Mouse (Mus musculus): ENCODE measurements at regions not wholly inside any gene's neighbourhood (a gene's known extent, or its start where the extent isn't known, plus 50 kb on each side); places are given as distances from the start of the nearest gene placed in this dataset.

GRCm38 (mm10) chr8:44867666-44868065, 67.6 kb upstream of the Fat1 start:
- Histone ChIP-seq H3K4me3 (ENCODE audit: low read depth, low read length) (no peak overlapping the region), H3K27me3 (ENCODE audit: control insufficient read depth, insufficient read depth, low read length) (no peaks in the 10 kb centered on the region), H3K4me2 (ENCODE audit: low read depth, low read length) (no peak overlapping the region), H3K4me1 (ENCODE audit: control insufficient read depth, insufficient read depth) (no peaks in the 10 kb centered on the region), H3K27ac (ENCODE audit: low read depth) (no peak overlapping the region), H3K9me3 (replicated peaks; ENCODE audit: control insufficient read depth, low read length) (no peaks in the 10 kb centered on the region), H3K9ac (replicated peaks; ENCODE audit: low read depth, low read length) (no peak overlapping the region), H3K36me3 (replicated peaks; ENCODE audit: control insufficient read depth, insufficient read depth, low read length) (no peaks in the 10 kb centered on the region)
- TF ChIP-seq CTCF (IDR thresholded peaks at IDR 0.05; ENCODE audit: low read depth) (no peak), EP300 (IDR thresholded peaks at IDR 0.05; ENCODE audit: low read depth) (no peak)
- 73% methylated on average over 5 of the region's 5 CpGs for WGBS
- ATAC-seq (ENCODE audit: insufficient read depth, low read depth) (no peak), DNase-seq (ENCODE audit: low spot score) (no peak)

- Histone ChIP-seq H3K4me3 (ENCODE audit: low read depth, low read length) (no peak overlapping the region), H3K4me2 (ENCODE audit: low read depth, low read length) (no peak overlapping the region), H3K9ac (replicated peaks; ENCODE audit: low read depth, low read length) (no peak overlapping the region), H3K27me3 (ENCODE audit: control insufficient read depth, insufficient read depth, low read length) (no peaks in the 10 kb centered on the region), H3K4me1 (ENCODE audit: control insufficient read depth, insufficient read depth) (no peaks in the 10 kb centered on the region), H3K36me3 (replicated peaks; ENCODE audit: control insufficient read depth, insufficient read depth, low read length) (no peaks in the 10 kb centered on the region), H3K27ac (ENCODE audit: low read depth) (no peak overlapping the region), H3K9me3 (replicated peaks; ENCODE audit: control insufficient read depth, low read length) (no peaks in the 10 kb centered on the region)
- TF ChIP-seq CTCF (IDR thresholded peaks at IDR 0.05; ENCODE audit: low read depth) (no peak), EP300 (IDR thresholded peaks at IDR 0.05; ENCODE audit: low read depth) (no peak)
- 49% methylated on average over 5 of the region's 5 CpGs for WGBS
- ATAC-seq (ENCODE audit: insufficient read depth, low read depth) (no peak), DNase-seq (ENCODE audit: low spot score) (no peak)
Measured at GRCm38 (mm10) chr8:44877066-44877465, 58.2 kb upstream of the Fat1 start.

GRCm38 (mm10) chr8:44878208-44878607, 57.0 kb upstream of the Fat1 start:
- no peak overlapping the region for H3K27ac ChIP-seq (ENCODE audit: low read depth)
- TF ChIP-seq EP300 (IDR thresholded peaks at IDR 0.05; ENCODE audit: low read depth) (no peak), CTCF (IDR thresholded peaks at IDR 0.05; ENCODE audit: low read depth) (no peak)
- ATAC-seq (ENCODE audit: insufficient read depth, low read depth) (no peak), DNase-seq (ENCODE audit: low spot score) (no peak)
- no peaks in the 10 kb centered on the region for H3K36me3 ChIP-seq (replicated peaks; ENCODE audit: control insufficient read depth, insufficient read depth, low read length)
- H3K4me1 ChIP-seq (ENCODE audit: control insufficient read depth, insufficient read depth): no peaks in the 10 kb centered on the region
- 53% methylated on average over 3 of the region's 3 CpGs for WGBS
- H3K27me3 ChIP-seq (ENCODE audit: control insufficient read depth, insufficient read depth, low read length): no peaks in the 10 kb centered on the region
- no peaks in the 10 kb centered on the region for H3K9me3 ChIP-seq (replicated peaks; ENCODE audit: control insufficient read depth, low read length)
- no peak overlapping the region for H3K4me3 ChIP-seq (ENCODE audit: low read depth, low read length)
- H3K9ac ChIP-seq (replicated peaks; ENCODE audit: low read depth, low read length): no peak overlapping the region
- H3K4me2 ChIP-seq (ENCODE audit: low read depth, low read length): no peak overlapping the region

- TF ChIP-seq CTCF (IDR thresholded peaks at IDR 0.05; ENCODE audit: low read depth) (no peak), EP300 (IDR thresholded peaks at IDR 0.05; ENCODE audit: low read depth) (no peak)
- Histone ChIP-seq H3K36me3 (replicated peaks; ENCODE audit: control insufficient read depth, insufficient read depth, low read length) (no peaks in the 10 kb centered on the region), H3K27me3 (ENCODE audit: control insufficient read depth, insufficient read depth, low read length) (no peaks in the 10 kb centered on the region), H3K9ac (replicated peaks; ENCODE audit: low read depth, low read length) (no peak overlapping the region), H3K4me1 (ENCODE audit: control insufficient read depth, insufficient read depth) (no peaks in the 10 kb centered on the region), H3K4me3 (ENCODE audit: low read depth, low read length) (no peak overlapping the region), H3K27ac (ENCODE audit: low read depth) (no peak overlapping the region), H3K4me2 (ENCODE audit: low read depth, low read length) (no peak overlapping the region), H3K9me3 (replicated peaks; ENCODE audit: control insufficient read depth, low read length) (no peaks in the 10 kb centered on the region)
- ATAC-seq (ENCODE audit: insufficient read depth, low read depth) (no peak), DNase-seq (ENCODE audit: low spot score) (no peak)
- WGBS: 75% methylated on average over 4 of the region's 4 CpGs
Measured at GRCm38 (mm10) chr8:44879186-44879585, 56.1 kb upstream of the Fat1 start.

GRCm38 (mm10) chr8:44884399-44885006, 50.7 kb upstream of the Fat1 start:
- ATAC-seq (ENCODE audit: insufficient read depth, low read depth): no peak
- 75% methylated on average over 8 of the region's 8 CpGs for WGBS
- H3K36me3 ChIP-seq (replicated peaks; ENCODE audit: control insufficient read depth, insufficient read depth, low read length): no peaks in the 10 kb centered on the region

More at GRCm38 (mm10) chr8:44884399-44885006, 50.7 kb upstream of the Fat1 start:
- Histone ChIP-seq H3K4me3 (ENCODE audit: low read depth, low read length) (no peak overlapping the region), H3K9me3 (replicated peaks; ENCODE audit: control insufficient read depth, low read length) (no peaks in the 10 kb centered on the region), H3K4me2 (ENCODE audit: low read depth, low read length) (no peak overlapping the region), H3K4me1 (ENCODE audit: control insufficient read depth, insufficient read depth) (no peaks in the 10 kb centered on the region), H3K27ac (ENCODE audit: low read depth) (no peak overlapping the region), H3K27me3 (ENCODE audit: control insufficient read depth, insufficient read depth, low read length) (no peaks in the 10 kb centered on the region), H3K9ac (replicated peaks; ENCODE audit: low read depth, low read length) (no peak overlapping the region)
- no peak for DNase-seq (ENCODE audit: low spot score)
- no peak for TF ChIP-seq CTCF (IDR thresholded peaks at IDR 0.05; ENCODE audit: low read depth)
- no peak for TF ChIP-seq EP300 (IDR thresholded peaks at IDR 0.05; ENCODE audit: low read depth)

Data from heart, postnatal 0 days (tissue).